42 mouse cellular contexts compared by ENCODE assay signal in genomic region chr1:34582218-34582617, GRCm38 (mm10). TPM values are rescaled to one million over a fixed set of nuclear protein-coding genes. Genes with fewer than 3 reads are reported as not detected.
DNase-seq lines count a peak whose midpoint lies in the region; ATAC-seq and TF ChIP-seq lines count a peak whose summit lies in the region.
"Had no signal": no experiment of that assay in that cellular context is flagged by ENCODE, and none has a peak within 500 bp of the region (broad histone marks: within the 10 kb centered on the region; RNA-seq: fewer than 3 reads in every experiment).

No protein-coding gene starts in this region.

- no peaks in the 10 kb centered on the region for H3K9me3 ChIP-seq in hindbrain, embryonic 13.5 days
- no peaks in the 10 kb centered on the region for H3K9me3 ChIP-seq in hindbrain, embryonic 11.5 days (ENCODE audit: control insufficient read depth, low read length)
- H3K9me3 ChIP-seq: embryonic facial prominence, embryonic 12.5 days; forebrain, embryonic 15.5 days; limb, embryonic 12.5 days; liver, embryonic 15.5 days; midbrain, embryonic 12.5 days had no signal

- WGBS in cerebellum, adult 2 months: 21% methylated on average over 6 of the region's 6 CpGs
- 77% methylated on average over 6 of the region's 6 CpGs for WGBS in hindbrain, embryonic 13.5 days
- WGBS in hindbrain, embryonic 11.5 days: 83% methylated on average over 6 of the region's 6 CpGs

- no peak for ATAC-seq in hindbrain, embryonic 13.5 days (ENCODE audit: low FRiP score)
- no peak for ATAC-seq in hindbrain, embryonic 11.5 days (ENCODE audit: low FRiP score)
- ATAC-seq: forebrain, embryonic 15.5 days; inflammation-experienced regulatory T-cells, adult 6 months had no signal

- H3K4me3 ChIP-seq in cerebellum, adult 2 months (replicated peaks; ENCODE audit: insufficient read depth, low read depth, low read length): peak overlapping the region; percentile 49
- H3K4me3 ChIP-seq in hindbrain, embryonic 13.5 days: no peak overlapping the region
- no peak overlapping the region for H3K4me3 ChIP-seq in hindbrain, embryonic 11.5 days (ENCODE audit: low read depth, low read length)
- H3K4me3 ChIP-seq in layer of hippocampus, adult 2 months: peak overlapping the region; percentile 43
- H3K4me3 ChIP-seq: embryonic facial prominence, embryonic 12.5 days; forebrain, embryonic 15.5 days; gastrocnemius, adult 2 months; left cerebral cortex, adult 2 months; limb, embryonic 12.5 days; liver, embryonic 15.5 days; midbrain, embryonic 12.5 days; myocyte had no signal

- no peak for TF ChIP-seq CTCF in cerebellum, adult 2 months (IDR thresholded peaks at IDR 0.05; ENCODE audit: borderline replicate concordance, insufficient read depth, low read depth, low read length)
- no peak for TF ChIP-seq CTCF in layer of hippocampus, adult 2 months (conservative IDR thresholded peaks at IDR 0.05)

- H3K27me3 ChIP-seq in cerebellum, adult 2 months (ENCODE audit: control insufficient read depth, insufficient read depth, low read length): no peaks in the 10 kb centered on the region
- H3K27me3 ChIP-seq in hindbrain, embryonic 13.5 days: peaks cover 37% of the 10 kb centered on the region
- H3K27me3 ChIP-seq in hindbrain, embryonic 11.5 days (ENCODE audit: control insufficient read depth, insufficient read depth, low read length): peaks cover 6% of the 10 kb centered on the region

- peak in 1 of 2 experiments; percentile 42 for DNase-seq in cerebellum, adult 2 months
- no peak for DNase-seq in cerebellum, adult 8-10 months
- no peak for DNase-seq in hindbrain, embryonic 11.5 days (ENCODE audit: low spot score)
- DNase-seq in layer of hippocampus, adult 2 months (ENCODE audit: low spot score in 2 of 2): no peak
- DNase-seq in layer of hippocampus, adult 11-12 months (ENCODE audit: low spot score): no peak
- DNase-seq in retina, postnatal 1 day: peak; percentile 66
- no peak for DNase-seq in retina, embryonic 14.5 days (ENCODE audit: low spot score)
- DNase-seq: adrenal gland, adult 8-10 months; embryo, embryonic 11 days; gastrocnemius, adult 2 months; gastrocnemius, postnatal 36 days; heart, adult 18-20 months; heart, postnatal 36 days; kidney, adult 9 months; kidney, postnatal 14 days; lung, embryonic 14.5 days; lung, postnatal 14 days; right cerebral cortex, adult 18-20 months; thymus, adult 18-20 months; thymus, postnatal 25 days had no signal

- peaks cover 34% of the 10 kb centered on the region for H3K4me1 ChIP-seq in cerebellum, adult 2 months (ENCODE audit: control insufficient read depth, insufficient read depth, low read length)
- peaks cover 46% of the 10 kb centered on the region for H3K4me1 ChIP-seq in hindbrain, embryonic 13.5 days (replicated peaks)
- no peaks in the 10 kb centered on the region for H3K4me1 ChIP-seq in hindbrain, embryonic 11.5 days (replicated peaks; ENCODE audit: control insufficient read depth, insufficient read depth, low read length)
- H3K4me1 ChIP-seq: embryonic facial prominence, embryonic 12.5 days had no signal

- H3K9ac ChIP-seq in hindbrain, embryonic 13.5 days: 0 out of 2 replicates have a peak overlapping the region, but pooled peaks have one; percentile 30
- no peak overlapping the region for H3K9ac ChIP-seq in hindbrain, embryonic 11.5 days (ENCODE audit: low read depth, low read length)
- H3K9ac ChIP-seq: embryonic facial prominence, embryonic 12.5 days; forebrain, embryonic 15.5 days; limb, embryonic 12.5 days; liver, embryonic 15.5 days; lung, embryonic 14.5 days; midbrain, embryonic 12.5 days had no signal

- 0 out of 2 replicates have a peak overlapping the region, but pooled peaks have one; percentile 9 for H3K4me2 ChIP-seq in hindbrain, embryonic 13.5 days
- no peak overlapping the region for H3K4me2 ChIP-seq in hindbrain, embryonic 11.5 days (replicated peaks; ENCODE audit: low read depth, low read length)
- H3K4me2 ChIP-seq: embryonic facial prominence, embryonic 12.5 days; forebrain, embryonic 15.5 days; heart, embryonic 11.5 days; limb, embryonic 12.5 days; liver, embryonic 15.5 days; lung, embryonic 14.5 days; midbrain, embryonic 12.5 days had no signal

- H3K27ac ChIP-seq in cerebellum, adult 2 months (ENCODE audit: insufficient read depth, low read length): peak overlapping the region; percentile 70
- no peak overlapping the region for H3K27ac ChIP-seq in hindbrain, embryonic 13.5 days
- H3K27ac ChIP-seq in hindbrain, embryonic 11.5 days (ENCODE audit: low read depth, low read length): no peak overlapping the region
- H3K27ac ChIP-seq in layer of hippocampus, adult 2 months: peak overlapping the region; percentile 84
- H3K27ac ChIP-seq: embryonic facial prominence, embryonic 12.5 days; forebrain, embryonic 15.5 days; gastrocnemius, adult 2 months; left cerebral cortex, adult 2 months; limb, embryonic 12.5 days; liver, embryonic 15.5 days; midbrain, embryonic 12.5 days; stomach, postnatal 0 days had no signal

- TF ChIP-seq POLR2A in cerebellum, adult 2 months (IDR thresholded peaks at IDR 0.05; ENCODE audit: borderline replicate concordance, insufficient read depth, low read length): no peak

- H3K36me3 ChIP-seq in hindbrain, embryonic 13.5 days: peaks cover 17% of the 10 kb centered on the region
- no peaks in the 10 kb centered on the region for H3K36me3 ChIP-seq in hindbrain, embryonic 11.5 days (ENCODE audit: control insufficient read depth, insufficient read depth, low read length)
- H3K36me3 ChIP-seq: embryonic facial prominence, embryonic 12.5 days; G1E; limb, embryonic 12.5 days; liver, embryonic 15.5 days had no signal

RNA-seq across cellular contexts. Expression of gene Amer3, which starts 2.8 kb away (rescaled TPM):
- 27.4 and 30.5 TPM in 2 replicates for polyA plus RNA-seq in cerebellum, adult 2 months (2012; rRNA removed)
- 22.3 and 25.4 TPM in 2 replicates for polyA plus RNA-seq in hindbrain, embryonic 13.5 days (2015; fragmentation: Nextera tagmentation; extraction: Ambion mirVana)
- 4.1 and 4.3 TPM in 2 replicates for polyA plus RNA-seq in hindbrain, embryonic 11.5 days (2014; fragmentation: Nextera tagmentation; extraction: Ambion mirVana)
- total RNA-seq in layer of hippocampus, adult 2 months (2021): 10 to 100 TPM; 41.0 to 43.8 TPM
- total RNA-seq: gastrocnemius, adult 2 months; gastrocnemius, postnatal 36 days; heart, adult 18-20 months; heart, postnatal 36 days; liver, adult 2 months; megakaryocyte progenitor cell, adult 5-6 weeks had no signal
- polyA plus RNA-seq: C2C12; G1E; heart, embryonic 11.5 days; inflammation-experienced regulatory T-cells, adult 6 months; liver, adult 2 months; lung, embryonic 14.5 days; myocyte had no signal

RNA-seq across cellular contexts. Expression of gene Prss40, which starts 21.5 kb away (rescaled TPM):
- polyA plus RNA-seq in cerebellum, adult 2 months (2012; rRNA removed): not detected in 2 replicates
- 0.17 TPM in 1 of 2 replicates, not detected in the other for polyA plus RNA-seq in hindbrain, embryonic 13.5 days (2015; fragmentation: Nextera tagmentation; extraction: Ambion mirVana)
- not detected in 2 replicates for polyA plus RNA-seq in hindbrain, embryonic 11.5 days (2014; fragmentation: Nextera tagmentation; extraction: Ambion mirVana)
- total RNA-seq in layer of hippocampus, adult 2 months (2021): not detected
- total RNA-seq: adrenal gland, adult 8-10 months; adrenal gland, postnatal 4 days; gastrocnemius, adult 2 months; gastrocnemius, postnatal 36 days; heart, adult 18-20 months; heart, postnatal 36 days; layer of hippocampus, adult 18-20 months; layer of hippocampus, postnatal 14 days; left cerebral cortex, adult 2 months; left cerebral cortex, postnatal 25 days; liver, adult 2 months; megakaryocyte progenitor cell, adult 5-6 weeks had no signal
- polyA plus RNA-seq: C2C12; embryonic facial prominence, embryonic 12.5 days; forebrain, embryonic 15.5 days; G1E; heart, embryonic 11.5 days; heart, embryonic 16.5 days; inflammation-experienced regulatory T-cells, adult 6 months; liver, adult 2 months; liver, embryonic 15.5 days; lung, embryonic 14.5 days; midbrain, embryonic 12.5 days; myocyte; neural tube, embryonic 14.5 days; spleen, adult 2 months had no signal

RNA-seq across cellular contexts. Expression of gene Cfc1, which starts 46.8 kb away (rescaled TPM):
- polyA plus RNA-seq in cerebellum, adult 2 months (2012; rRNA removed): 0.21 and 0.26 TPM in 2 replicates
- polyA plus RNA-seq in hindbrain, embryonic 13.5 days (2015; fragmentation: Nextera tagmentation; extraction: Ambion mirVana): not detected in 2 replicates
- polyA plus RNA-seq in hindbrain, embryonic 11.5 days (2014; fragmentation: Nextera tagmentation; extraction: Ambion mirVana): not detected in 2 replicates
- total RNA-seq in layer of hippocampus, adult 2 months (2021): under 1 TPM in 1 of 2 experiments, not detected in 1; 0.36 TPM
- total RNA-seq: adrenal gland, adult 8-10 months; adrenal gland, postnatal 4 days; gastrocnemius, adult 2 months; gastrocnemius, postnatal 36 days; heart, adult 18-20 months; heart, postnatal 36 days; layer of hippocampus, adult 18-20 months; layer of hippocampus, postnatal 14 days; left cerebral cortex, adult 2 months; left cerebral cortex, postnatal 25 days; liver, adult 2 months had no signal
- polyA plus RNA-seq: C2C12; forebrain, embryonic 15.5 days; G1E; heart, embryonic 16.5 days; limb, embryonic 12.5 days; liver, adult 2 months; liver, embryonic 15.5 days; lung, embryonic 14.5 days; midbrain, embryonic 12.5 days; myocyte; neural tube, embryonic 14.5 days; spleen, adult 2 months had no signal

Comparison
In these comparisons a context has a peak if more than half of its experiments do, and no peak if none do; other contexts are left out.
1. H3K27ac ChIP-seq: peak in cerebellum, adult 2 months (single experiment) and layer of hippocampus, adult 2 months (single experiment); none in hindbrain, embryonic 13.5 days (single experiment) and hindbrain, embryonic 11.5 days (single experiment).
2. H3K4me3 ChIP-seq: peak in cerebellum, adult 2 months (single experiment) and layer of hippocampus, adult 2 months (single experiment); none in hindbrain, embryonic 13.5 days (single experiment) and hindbrain, embryonic 11.5 days (single experiment).